Mouse (Mus musculus): ENCODE results near the gene Atp5j. TPM values are rescaled to one million over a fixed set of nuclear protein-coding genes. Genes with fewer than 3 reads are reported as not detected.

Atp5j gene
- polyA plus RNA-seq, 2 experiments: 329 to 879 TPM

GRCm38 (mm10) chr16:84876082-84876481, 40.7 kb upstream of the Atp5j start:
- H3K9ac ChIP-seq (ENCODE audit: low read depth, low read length, severe bottlenecking): no peak overlapping the region
- 58% methylated on average over 8 of the region's 8 CpGs for WGBS
- no peak overlapping the region for H3K4me2 ChIP-seq (replicated peaks; ENCODE audit: low read depth, low read length, severe bottlenecking)
- DNase-seq (ENCODE audit: low spot score) (no peak), ATAC-seq (ENCODE audit: low FRiP score, low read depth) (no peak)
- no peak overlapping the region for H3K27ac ChIP-seq (replicated peaks; ENCODE audit: low read depth, low read length)
- no peaks in the 10 kb centered on the region for H3K36me3 ChIP-seq (ENCODE audit: control insufficient read depth, insufficient read depth, low read length)
- no peaks in the 10 kb centered on the region for H3K9me3 ChIP-seq (ENCODE audit: control insufficient read depth, low read length)
- H3K4me1 ChIP-seq (ENCODE audit: control insufficient read depth, insufficient read depth, low read length): no peaks in the 10 kb centered on the region
- H3K4me3 ChIP-seq (replicated peaks; ENCODE audit: low read length): no peak overlapping the region
- no peaks in the 10 kb centered on the region for H3K27me3 ChIP-seq (ENCODE audit: control insufficient read depth, insufficient read depth, low read length)
- TF ChIP-seq POLR2A (IDR thresholded peaks at IDR 0.05; ENCODE audit: borderline replicate concordance, extremely low read depth, insufficient read depth, insufficient read length): no peak

- no peak for DNase-seq (ENCODE audit: low spot score)
- Histone ChIP-seq H3K36me3 (ENCODE audit: control insufficient read depth, insufficient read depth, low read length) (no peaks in the 10 kb centered on the region), H3K4me1 (ENCODE audit: control insufficient read depth, insufficient read depth, low read length) (no peaks in the 10 kb centered on the region), H3K27ac (replicated peaks; ENCODE audit: low read depth, low read length) (no peak overlapping the region), H3K4me2 (replicated peaks; ENCODE audit: low read depth, low read length, severe bottlenecking) (no peak overlapping the region), H3K9ac (ENCODE audit: low read depth, low read length, severe bottlenecking) (no peak overlapping the region), H3K4me3 (replicated peaks; ENCODE audit: low read length) (no peak overlapping the region), H3K27me3 (ENCODE audit: control insufficient read depth, insufficient read depth, low read length) (no peaks in the 10 kb centered on the region), H3K9me3 (ENCODE audit: control insufficient read depth, low read length) (no peaks in the 10 kb centered on the region)
- no peak for TF ChIP-seq POLR2A (IDR thresholded peaks at IDR 0.05; ENCODE audit: borderline replicate concordance, extremely low read depth, insufficient read depth, insufficient read length)
- 87% methylated on average over 7 of the region's 7 CpGs for WGBS
- ATAC-seq (ENCODE audit: low FRiP score, low read depth): no peak
Measured at GRCm38 (mm10) chr16:84875718-84876035, 40.3 kb upstream of the Atp5j start.

DNA sequence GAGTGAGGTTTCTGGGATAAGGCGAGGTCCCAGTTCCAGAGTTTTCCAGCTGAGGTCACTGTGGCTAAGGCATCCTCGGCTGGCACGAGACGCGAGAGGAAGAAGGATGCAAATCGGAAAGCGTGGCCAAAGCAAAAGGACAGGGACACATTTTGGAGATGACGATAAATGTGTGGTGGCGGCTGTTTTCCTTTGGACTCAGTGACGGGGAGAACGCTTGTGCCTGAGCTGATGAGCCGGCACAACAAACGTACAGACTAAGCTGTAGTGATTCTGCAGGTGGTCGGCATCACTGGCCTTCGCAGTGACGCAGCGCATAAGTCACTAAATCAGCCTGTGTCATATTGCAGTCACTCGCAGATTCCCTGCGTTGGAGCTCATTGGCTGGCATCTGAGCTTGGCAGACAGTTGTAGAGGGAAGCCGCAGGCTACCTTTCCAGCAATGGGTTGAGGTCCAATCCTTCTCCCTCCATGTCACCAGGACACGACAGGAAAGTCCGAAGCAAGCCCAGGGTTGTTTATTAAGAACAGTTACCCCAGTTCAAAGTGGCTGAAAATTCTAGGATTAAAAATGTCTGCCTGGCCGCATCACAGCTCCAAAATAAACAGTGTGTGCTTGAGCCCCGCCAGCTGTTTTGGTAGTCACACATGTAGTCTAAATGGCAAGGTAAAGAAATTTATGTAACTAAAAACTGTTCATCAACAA, 39.7 kb upstream of the Atp5j start:
- Histone ChIP-seq H3K36me3 (ENCODE audit: control insufficient read depth, insufficient read depth, low read length) (no peaks in the 10 kb centered on the region), H3K9me3 (ENCODE audit: control insufficient read depth, low read length) (no peaks in the 10 kb centered on the region), H3K9ac (ENCODE audit: low read depth, low read length, severe bottlenecking) (no peak overlapping the region), H3K4me3 (replicated peaks; ENCODE audit: low read length) (no peak overlapping the region), H3K27ac (replicated peaks; ENCODE audit: low read depth, low read length) (no peak overlapping the region), H3K4me2 (replicated peaks; ENCODE audit: low read depth, low read length, severe bottlenecking) (no peak overlapping the region), H3K4me1 (ENCODE audit: control insufficient read depth, insufficient read depth, low read length) (no peaks in the 10 kb centered on the region), H3K27me3 (ENCODE audit: control insufficient read depth, insufficient read depth, low read length) (no peaks in the 10 kb centered on the region)
- DNase-seq (ENCODE audit: low spot score) (no peak), ATAC-seq (ENCODE audit: low FRiP score, low read depth) (no peak)
- no peak for TF ChIP-seq POLR2A (IDR thresholded peaks at IDR 0.05; ENCODE audit: borderline replicate concordance, extremely low read depth, insufficient read depth, insufficient read length)
- 75% methylated on average over 24 of the region's 24 CpGs for WGBS

DNA sequence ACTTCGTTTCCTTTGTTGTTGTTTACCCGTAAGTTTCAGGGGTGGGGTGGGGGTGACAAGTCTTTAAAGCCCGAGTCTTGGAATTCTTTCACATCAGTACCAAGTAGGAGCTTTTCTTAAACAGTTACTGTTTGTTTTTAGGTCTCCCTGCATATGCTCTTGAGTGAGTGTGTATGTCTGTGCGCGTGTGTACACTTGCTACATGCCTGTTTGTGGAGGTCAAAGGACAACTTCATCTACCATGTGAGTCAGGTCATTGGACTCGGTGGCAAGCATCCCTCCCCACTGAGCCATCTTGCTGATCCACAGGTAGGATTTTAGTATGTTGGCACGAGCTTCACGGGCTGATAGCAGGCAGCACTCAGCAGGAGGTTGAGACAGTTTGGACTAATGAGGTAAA, 38.4 kb upstream of the Atp5j start:
- no peak for TF ChIP-seq POLR2A (IDR thresholded peaks at IDR 0.05; ENCODE audit: borderline replicate concordance, extremely low read depth, insufficient read depth, insufficient read length)
- Histone ChIP-seq H3K27ac (replicated peaks; ENCODE audit: low read depth, low read length) (no peak overlapping the region), H3K27me3 (ENCODE audit: control insufficient read depth, insufficient read depth, low read length) (no peaks in the 10 kb centered on the region), H3K36me3 (ENCODE audit: control insufficient read depth, insufficient read depth, low read length) (no peaks in the 10 kb centered on the region), H3K9ac (ENCODE audit: low read depth, low read length, severe bottlenecking) (no peak overlapping the region), H3K4me3 (replicated peaks; ENCODE audit: low read length) (no peak overlapping the region), H3K9me3 (ENCODE audit: control insufficient read depth, low read length) (no peaks in the 10 kb centered on the region), H3K4me1 (ENCODE audit: control insufficient read depth, insufficient read depth, low read length) (no peaks in the 10 kb centered on the region), H3K4me2 (replicated peaks; ENCODE audit: low read depth, low read length, severe bottlenecking) (no peak overlapping the region)
- ATAC-seq (ENCODE audit: low FRiP score, low read depth): no peak
- DNase-seq (ENCODE audit: low spot score): no peak
- WGBS: 75% methylated on average over 8 of the region's 8 CpGs

DNA sequence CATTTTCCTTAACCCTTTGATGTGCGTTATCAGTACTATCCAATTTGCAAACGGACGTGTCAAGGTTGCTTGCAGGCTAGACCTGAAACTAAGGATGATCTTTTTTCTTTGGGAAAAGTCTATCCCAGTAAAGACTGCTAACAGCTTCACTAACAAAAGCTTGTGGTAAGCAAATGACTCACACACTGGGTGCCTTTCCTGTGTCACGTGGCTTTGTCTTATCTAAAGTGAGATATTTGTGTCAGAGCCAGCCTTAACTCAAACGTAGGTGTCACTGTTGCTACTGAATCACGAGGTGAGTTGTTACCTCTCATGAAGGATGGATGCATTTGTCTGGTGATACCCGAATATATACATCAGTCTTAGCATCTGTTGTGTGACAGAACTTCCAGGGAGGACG, 29.2 kb upstream of the Atp5j start:
- Histone ChIP-seq H3K9me3 (ENCODE audit: control insufficient read depth, low read length) (no peaks in the 10 kb centered on the region), H3K27me3 (ENCODE audit: control insufficient read depth, insufficient read depth, low read length) (no peaks in the 10 kb centered on the region), H3K4me2 (replicated peaks; ENCODE audit: low read depth, low read length, severe bottlenecking) (no peak overlapping the region), H3K36me3 (ENCODE audit: control insufficient read depth, insufficient read depth, low read length) (peaks cover 25% of the 10 kb centered on the region), H3K4me3 (replicated peaks; ENCODE audit: low read length) (no peak overlapping the region), H3K9ac (ENCODE audit: low read depth, low read length, severe bottlenecking) (no peak overlapping the region), H3K4me1 (ENCODE audit: control insufficient read depth, insufficient read depth, low read length) (no peaks in the 10 kb centered on the region), H3K27ac (replicated peaks; ENCODE audit: low read depth, low read length) (no peak overlapping the region)
- DNase-seq (ENCODE audit: low spot score): no peak
- no peak for ATAC-seq (ENCODE audit: low FRiP score, low read depth)
- no peak for TF ChIP-seq POLR2A (IDR thresholded peaks at IDR 0.05; ENCODE audit: borderline replicate concordance, extremely low read depth, insufficient read depth, insufficient read length)
- 91% methylated on average over 8 of the region's 8 CpGs for WGBS

GRCm38 (mm10) chr16:84853492-84853891, 18.1 kb upstream of the Atp5j start:
- no peak for ATAC-seq (ENCODE audit: low FRiP score, low read depth)
- WGBS: 93% methylated on average over 6 of the region's 6 CpGs
- Histone ChIP-seq H3K9me3 (ENCODE audit: control insufficient read depth, low read length) (no peaks in the 10 kb centered on the region), H3K4me2 (replicated peaks; ENCODE audit: low read depth, low read length, severe bottlenecking) (no peak overlapping the region), H3K4me3 (replicated peaks; ENCODE audit: low read length) (no peak overlapping the region), H3K4me1 (ENCODE audit: control insufficient read depth, insufficient read depth, low read length) (no peaks in the 10 kb centered on the region), H3K9ac (ENCODE audit: low read depth, low read length, severe bottlenecking) (no peak overlapping the region), H3K27ac (replicated peaks; ENCODE audit: low read depth, low read length) (no peak overlapping the region), H3K36me3 (ENCODE audit: control insufficient read depth, insufficient read depth, low read length) (peaks cover 77% of the 10 kb centered on the region), H3K27me3 (ENCODE audit: control insufficient read depth, insufficient read depth, low read length) (no peaks in the 10 kb centered on the region)
- no peak for TF ChIP-seq POLR2A (IDR thresholded peaks at IDR 0.05; ENCODE audit: borderline replicate concordance, extremely low read depth, insufficient read depth, insufficient read length)
- no peak for DNase-seq (ENCODE audit: low spot score)

Data from limb, embryonic 14.5 days (tissue).